ENCODE assay signal across 33 mouse cellular contexts in the genomic region with DNA sequence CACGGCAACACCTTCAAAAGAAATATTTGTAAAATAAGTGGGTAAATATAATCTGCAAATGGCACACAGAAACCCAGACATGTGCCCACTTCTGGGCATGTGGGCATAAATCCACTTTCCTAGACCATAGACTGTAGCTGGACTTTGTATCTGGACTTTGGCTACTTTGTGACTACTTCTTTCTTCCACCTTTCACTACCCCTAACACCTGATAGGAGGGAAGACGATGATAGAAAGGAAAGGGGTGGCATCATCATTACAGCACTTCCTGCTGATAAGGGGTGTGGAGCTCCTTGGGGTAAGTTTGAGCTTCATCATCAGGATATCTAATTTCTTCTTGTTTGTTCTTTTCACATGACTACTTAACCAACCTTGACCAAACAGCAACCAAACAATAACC.
"Had no signal": no experiment of that assay in that cellular context is flagged by ENCODE, and none has a peak within 500 bp of the region (broad histone marks: within the 10 kb centered on the region; RNA-seq: fewer than 3 reads in every experiment).

No protein-coding gene starts in this region.

- H3K4me1 ChIP-seq: heart, embryonic 10.5 days; heart, embryonic 12.5 days; heart, embryonic 13.5 days; heart, embryonic 15.5 days; hindbrain, embryonic 10.5 days; hindbrain, embryonic 12.5 days; hindbrain, embryonic 13.5 days; hindbrain, embryonic 15.5 days; intestine, embryonic 15.5 days; kidney, embryonic 15.5 days had no signal

- H3K9me3 ChIP-seq: heart, embryonic 10.5 days; heart, embryonic 12.5 days; heart, embryonic 13.5 days; heart, embryonic 15.5 days; hindbrain, embryonic 10.5 days; hindbrain, embryonic 12.5 days; hindbrain, embryonic 13.5 days; hindbrain, embryonic 15.5 days; intestine, embryonic 15.5 days; kidney, embryonic 15.5 days had no signal

- ATAC-seq: hindbrain, embryonic 16.5 days; hindbrain, postnatal 0 days; inflammation-experienced regulatory T-cells, adult 6 months; intestine, embryonic 15.5 days had no signal

- H3K9ac ChIP-seq: heart, embryonic 12.5 days; heart, embryonic 13.5 days; heart, embryonic 15.5 days; hindbrain, embryonic 12.5 days; hindbrain, embryonic 13.5 days; hindbrain, embryonic 14.5 days; hindbrain, embryonic 15.5 days; intestine, embryonic 15.5 days; kidney, embryonic 15.5 days had no signal

- H3K4me2 ChIP-seq: heart, embryonic 11.5 days; heart, embryonic 12.5 days; heart, embryonic 13.5 days; heart, embryonic 15.5 days; hindbrain, embryonic 12.5 days; hindbrain, embryonic 13.5 days; hindbrain, embryonic 14.5 days; hindbrain, embryonic 15.5 days; intestine, embryonic 15.5 days; kidney, embryonic 15.5 days had no signal

- H3K27me3 ChIP-seq: heart, embryonic 12.5 days; heart, embryonic 13.5 days; heart, embryonic 15.5 days; hindbrain, embryonic 12.5 days; hindbrain, embryonic 13.5 days; hindbrain, embryonic 15.5 days; intestine, embryonic 15.5 days; kidney, embryonic 15.5 days had no signal

- H3K27ac ChIP-seq: heart, embryonic 10.5 days; heart, embryonic 13.5 days; heart, embryonic 15.5 days; hindbrain, embryonic 10.5 days; hindbrain, embryonic 12.5 days; hindbrain, embryonic 13.5 days; hindbrain, embryonic 14.5 days; hindbrain, embryonic 15.5 days; hindbrain, postnatal 0 days; intestine, embryonic 15.5 days; kidney, embryonic 15.5 days; kidney, postnatal 0 days; layer of hippocampus, adult 2 months had no signal

- H3K36me3 ChIP-seq: heart, embryonic 10.5 days; heart, embryonic 12.5 days; heart, embryonic 13.5 days; heart, embryonic 15.5 days; hindbrain, embryonic 10.5 days; hindbrain, embryonic 12.5 days; hindbrain, embryonic 13.5 days; hindbrain, embryonic 15.5 days; intestine, embryonic 15.5 days; kidney, embryonic 15.5 days had no signal

- H3K4me3 ChIP-seq: heart, embryonic 10.5 days; heart, embryonic 12.5 days; heart, embryonic 13.5 days; heart, embryonic 15.5 days; hindbrain, embryonic 10.5 days; hindbrain, embryonic 12.5 days; hindbrain, embryonic 13.5 days; hindbrain, embryonic 15.5 days; intestine, embryonic 15.5 days; kidney, embryonic 15.5 days; layer of hippocampus, adult 2 months had no signal

- DNase-seq: heart, postnatal 10 days; heart, postnatal 14 days; heart, postnatal 36 days; heart, postnatal 4 days; kidney, adult 11 months; kidney, adult 18-20 months; kidney, adult 2 months; kidney, adult 8-10 months; kidney, adult 9 months; kidney, postnatal 10 days; kidney, postnatal 14 days; kidney, postnatal 25 days; kidney, postnatal 36 days; kidney, postnatal 4 days; layer of hippocampus, adult 9-11 months; layer of hippocampus, postnatal 36 days had no signal
